Mouse (Mus musculus): Measurements from ENCODE around the gene Snd1. TPM values are rescaled to one million over a fixed set of nuclear protein-coding genes. Genes with fewer than 3 reads are reported as not detected.

Snd1 gene
- polyA plus RNA-seq, 1 experiment from 2014 or later: 104 TPM

Other genes starting within 250 kb of the Snd1 start
- 28.1 and 28.4 TPM in 2 replicates for gene Zfp800, start 77.1 kb upstream of the Snd1 start, polyA plus RNA-seq (2016; fragmentation: Nextera tagmentation; extraction: Ambion mirVana)
- 288 and 291 TPM in 2 replicates for gene Arf5, start 51.6 kb upstream of the Snd1 start, polyA plus RNA-seq (2016; fragmentation: Nextera tagmentation; extraction: Ambion mirVana)
- gene Fscn3, start 47.4 kb upstream of the Snd1 start, polyA plus RNA-seq (2016; fragmentation: Nextera tagmentation; extraction: Ambion mirVana): not detected in 2 replicates
- 14.8 and 16.2 TPM in 2 replicates for gene Gcc1, start 46.7 kb upstream of the Snd1 start, polyA plus RNA-seq (2016; fragmentation: Nextera tagmentation; extraction: Ambion mirVana)
- 0.14 TPM in 1 of 2 replicates, not detected in the other for gene Pax4, start 25.8 kb upstream of the Snd1 start, polyA plus RNA-seq (2016; fragmentation: Nextera tagmentation; extraction: Ambion mirVana)

Data from forebrain, embryonic 12.5 days (tissue).